Mouse (Mus musculus) retina, postnatal 7 days (tissue): ENCODE results near the gene Iah1.
A peak's percentile ranks its signal among the peaks of the same experiment; 100 is the strongest.

Experiments
- DNase-seq: peaks from one replicate; pipeline ENCODE4 v3.0.0-alpha.2; 2012; ENCODE audit warnings: low read depth, low spot score

The Iah1 gene

GRCm38 (mm10) chr12:21364624-21365435, 48.6 kb downstream of the Iah1 start:
- DNase-seq: no peak

GRCm38 (mm10) chr12:21368376-21369086, 52.3 kb downstream of the Iah1 start:
- DNase-seq: no peak

- DNase-seq: no peak
These were observed 52.9 kb downstream of the Iah1 start for GRCm38 (mm10) chr12:21369087-21369410.

- DNase-seq: no peak
These were observed 53.9 kb downstream of the Iah1 start for GRCm38 (mm10) chr12:21370035-21370611.

- DNase-seq: peak; percentile 92
These were observed 57.1 kb downstream of the Iah1 start, which contains the start of gene Adam17 for GRCm38 (mm10) chr12:21373100-21373819. TSS of gene Adam17 (minus strand) at chr12:21373632.
